Mouse (Mus musculus) heart, postnatal 0 days (tissue): Measurements from ENCODE around the gene S100a8.

Experiments used
- CTCF ChIP-seq: IDR thresholded peaks from 2 replicates; pipeline ENCODE4 v1.5.1; 2016; ENCODE audit warnings: antibody characterized with exemption, control low read depth, low read depth
- EP300 ChIP-seq: IDR thresholded peaks from 2 replicates; pipeline ENCODE4 v1.6.1; 2016; ENCODE audit warnings: antibody characterized with exemption, low read depth

GRCm38 (mm10) chr3:90683929-90684328 is 15.2 kb downstream of the S100a8 start:
- no peak for TF ChIP-seq CTCF
- TF ChIP-seq EP300 = no peak
